Mouse (Mus musculus) midbrain, embryonic 15.5 days (tissue): ENCODE data around the gene Ilf3. TPM values are rescaled to one million over a fixed set of nuclear protein-coding genes. Genes with fewer than 3 reads are reported as not detected.

Experiments used
- ATAC-seq: fragments of 200-750 bp; cut with Nextera tagmentation; replicated peaks from 2 replicates; pipeline ENCODE4 v1.8.0; 2017; ENCODE audit warnings: moderate TSS enrichment
- H3K27ac ChIP-seq: fragments of 300-500 bp; sonication (generic); 2 replicates; pipeline ENCODE4 v1.5.1; 2015; ENCODE audit warnings: mild to moderate bottlenecking, inconsistent platforms
- H3K27me3 ChIP-seq: fragments of 300-500 bp; sonication (generic); replicated peaks from 2 replicates; pipeline ENCODE4 v1.6.1; 2015; ENCODE audit warnings: inconsistent platforms
- H3K36me3 ChIP-seq: fragments of 300-500 bp; sonication (generic); replicated peaks from 2 replicates; pipeline ENCODE4 v1.6.1; 2015; ENCODE audit warnings: inconsistent platforms
- H3K4me1 ChIP-seq: fragments of 300-500 bp; sonication (generic); 2 replicates; pipeline ENCODE4 v1.6.1; 2015; ENCODE audit warnings: inconsistent platforms
- H3K4me2 ChIP-seq: fragments of 300-500 bp; sonication (generic); 2 replicates; pipeline ENCODE4 v1.6.1; 2015; ENCODE audit warnings: inconsistent platforms, mild to moderate bottlenecking, moderate library complexity
- H3K4me3 ChIP-seq: fragments of 300-500 bp; sonication (generic); 2 replicates; pipeline ENCODE4 v1.5.1; 2015; ENCODE audit warnings: mild to moderate bottlenecking, inconsistent platforms
- H3K9ac ChIP-seq: fragments of 300-500 bp; sonication (generic); 2 replicates; pipeline ENCODE4 v1.6.1; 2015; ENCODE audit warnings: mild to moderate bottlenecking, inconsistent platforms
- H3K9me3 ChIP-seq: fragments of 300-500 bp; sonication (generic); 2 replicates; pipeline ENCODE4 v1.6.1; 2016; ENCODE audit warnings: inconsistent platforms
- WGBS: fragments of 180-500 bp; shearing (Covaris S2); methylation state at CpG from one replicate; pipeline ENCODE4 v1.1.7; 2015; ENCODE audit warnings: mixed read lengths; 5-methylcytosine and 5-hydroxymethylcytosine counted together
- polyA plus RNA-seq: library from polyadenylated mRNA; unstranded; fragments of >200 nt; fragmentation: Nextera tagmentation; extraction: Ambion mirVana; gene quantifications from 2 replicates; pipeline ENCODE4 v1.2.1, GENCODE M21; 2015

The Ilf3 gene
- polyA plus RNA-seq, 1 experiment from 2014 or later = 256 TPM

DNA sequence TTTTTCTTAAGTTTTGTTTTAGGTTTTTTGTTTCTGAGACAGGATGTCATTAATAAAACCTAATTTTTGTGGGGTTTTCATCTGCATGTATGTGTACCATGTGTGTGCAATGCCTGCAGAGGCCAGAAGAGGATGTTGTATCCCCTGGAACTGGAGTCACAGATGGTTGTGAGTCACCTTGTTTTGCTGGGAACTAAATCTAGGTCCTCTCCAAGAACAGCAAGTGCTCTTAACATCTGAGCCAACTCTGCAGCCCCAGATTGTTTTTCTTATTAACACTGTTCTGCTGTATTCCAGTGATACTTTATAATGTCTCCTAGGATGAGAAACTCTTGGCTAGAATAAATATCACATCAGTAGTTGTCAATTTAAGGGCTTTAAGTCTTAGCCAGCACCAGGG, 13.2 kb downstream of the Ilf3 start:
- no peak overlapping the region for H3K27ac ChIP-seq
- no peaks in the 10 kb centered on the region for H3K36me3 ChIP-seq
- no peak overlapping the region for H3K4me2 ChIP-seq
- ATAC-seq = no peak
- H3K4me1 ChIP-seq = peaks cover 58% of the 10 kb centered on the region
- no peaks in the 10 kb centered on the region for H3K9me3 ChIP-seq
- H3K4me3 ChIP-seq = no peak overlapping the region
- H3K27me3 ChIP-seq = no peaks in the 10 kb centered on the region
- H3K9ac ChIP-seq = no peak overlapping the region

DNA sequence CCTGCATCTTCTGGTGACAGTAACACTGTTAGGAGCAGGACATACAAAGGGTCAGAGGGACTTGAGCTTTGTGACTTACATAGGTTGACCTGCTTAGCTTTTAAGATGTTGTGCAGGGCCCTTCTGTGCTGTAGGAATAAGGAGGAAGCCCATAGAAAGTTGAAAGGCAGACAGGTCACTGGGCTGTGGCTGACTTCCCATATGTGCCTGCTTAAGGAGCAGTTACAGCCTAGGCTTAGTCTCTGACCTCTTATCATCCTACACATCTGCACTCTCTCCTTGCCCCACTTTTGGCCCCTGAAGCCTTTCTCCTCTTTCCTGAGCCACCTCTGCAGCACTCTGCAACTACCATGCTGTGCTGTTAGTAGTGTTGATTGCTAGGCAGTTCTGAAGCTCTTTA, 16.3 kb downstream of the Ilf3 start:
- Histone ChIP-seq H3K4me1 (peaks cover 40% of the 10 kb centered on the region), H3K4me2 (no peak overlapping the region), H3K9ac (no peak overlapping the region), H3K4me3 (no peak overlapping the region), H3K27me3 (no peaks in the 10 kb centered on the region), H3K36me3 (peaks cover 4% of the 10 kb centered on the region; the same call in 1 of the 2 replicates), H3K27ac (no peak overlapping the region), H3K9me3 (no peaks in the 10 kb centered on the region)
- no peak for ATAC-seq

DNA sequence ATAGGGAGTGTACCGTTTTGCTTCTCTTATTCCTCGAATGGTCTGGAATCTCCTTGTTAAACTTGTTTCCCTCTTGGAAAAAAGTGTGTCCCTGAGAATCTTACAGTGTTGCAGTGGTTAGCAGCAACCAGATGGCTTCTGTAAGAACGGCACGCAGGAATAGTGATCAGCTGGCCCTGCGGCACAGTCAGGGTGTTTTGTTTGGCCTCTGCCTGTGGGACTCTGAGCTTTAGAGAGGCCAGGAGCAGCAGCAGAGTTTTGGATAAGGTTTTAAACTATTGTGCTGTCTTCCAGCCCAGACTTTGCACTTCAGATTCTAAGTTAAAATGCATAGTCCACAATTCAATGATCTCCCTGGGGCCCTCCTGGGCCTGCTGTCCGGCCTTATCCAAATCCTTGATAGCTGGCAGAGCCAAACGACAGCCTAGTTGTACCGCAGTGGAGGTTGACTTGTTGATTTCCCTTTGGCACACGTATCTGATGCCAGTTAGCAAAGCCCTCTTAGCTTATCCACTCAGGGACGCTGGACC, 25.0 kb downstream of the Ilf3 start:
- Histone ChIP-seq H3K27me3 (no peaks in the 10 kb centered on the region), H3K9me3 (no peaks in the 10 kb centered on the region), H3K9ac (no peak overlapping the region), H3K4me2 (no peak overlapping the region), H3K27ac (no peak overlapping the region), H3K4me1 (no peaks in the 10 kb centered on the region), H3K36me3 (peaks cover 73% of the 10 kb centered on the region), H3K4me3 (no peak overlapping the region)
- no peak for ATAC-seq
- WGBS = 90% methylated on average over 10 of the region's 10 CpGs

DNA sequence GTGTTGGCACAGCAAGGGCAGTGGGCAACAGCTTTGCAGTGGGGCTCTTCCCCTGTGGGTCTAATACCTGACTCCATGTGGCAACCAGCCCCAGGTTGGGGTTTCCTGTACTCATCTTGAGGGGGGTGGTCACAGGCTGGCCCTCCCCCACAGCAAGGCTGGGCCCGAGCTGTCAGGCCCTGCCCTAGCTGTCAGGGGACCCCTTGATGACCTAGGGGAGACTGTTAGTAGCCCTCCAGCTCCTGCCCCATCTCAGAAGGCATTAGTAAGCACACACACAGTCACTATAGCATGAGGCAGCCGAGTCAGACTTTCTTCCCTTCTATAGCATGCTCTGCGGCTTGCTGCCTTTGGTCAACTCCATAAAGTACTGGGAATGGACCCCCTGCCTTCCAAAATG, 28.0 kb downstream of the Ilf3 start:
- Histone ChIP-seq H3K4me3 (no peak overlapping the region), H3K36me3 (peaks cover 82% of the 10 kb centered on the region), H3K9ac (no peak overlapping the region), H3K27ac (no peak overlapping the region), H3K27me3 (no peaks in the 10 kb centered on the region), H3K4me2 (no peak overlapping the region), H3K9me3 (no peaks in the 10 kb centered on the region), H3K4me1 (no peaks in the 10 kb centered on the region)
- no peak for ATAC-seq
- 90% methylated on average over 3 of the region's 3 CpGs for whole genome bisulfite sequencing

DNA sequence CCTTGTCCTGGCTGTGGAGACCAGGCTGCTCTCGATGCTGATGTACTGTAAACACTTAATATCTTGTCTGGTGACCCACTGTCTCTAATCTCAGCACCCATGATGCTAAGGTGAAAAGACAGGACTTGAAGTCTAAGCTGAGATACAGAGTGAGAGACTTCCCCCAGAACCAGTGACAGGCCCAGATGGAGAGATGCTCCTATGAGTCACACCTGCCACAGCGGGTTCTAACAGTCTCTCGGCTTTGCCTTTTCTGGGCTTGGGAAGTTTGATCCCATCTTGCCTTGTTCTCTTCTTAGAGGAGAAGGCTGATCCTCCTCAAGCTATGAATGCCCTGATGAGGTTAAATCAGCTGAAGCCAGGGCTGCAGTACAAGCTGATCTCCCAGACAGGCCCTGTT, 29.5 kb downstream of the Ilf3 start:
- Histone ChIP-seq H3K9me3 (no peaks in the 10 kb centered on the region), H3K9ac (no peak overlapping the region), H3K36me3 (peaks cover 85% of the 10 kb centered on the region), H3K4me1 (no peaks in the 10 kb centered on the region), H3K4me3 (no peak overlapping the region), H3K27me3 (no peaks in the 10 kb centered on the region), H3K27ac (no peak overlapping the region), H3K4me2 (no peak overlapping the region)
- WGBS = 97% methylated on average over 3 of the region's 3 CpGs
- no peak for ATAC-seq

DNA sequence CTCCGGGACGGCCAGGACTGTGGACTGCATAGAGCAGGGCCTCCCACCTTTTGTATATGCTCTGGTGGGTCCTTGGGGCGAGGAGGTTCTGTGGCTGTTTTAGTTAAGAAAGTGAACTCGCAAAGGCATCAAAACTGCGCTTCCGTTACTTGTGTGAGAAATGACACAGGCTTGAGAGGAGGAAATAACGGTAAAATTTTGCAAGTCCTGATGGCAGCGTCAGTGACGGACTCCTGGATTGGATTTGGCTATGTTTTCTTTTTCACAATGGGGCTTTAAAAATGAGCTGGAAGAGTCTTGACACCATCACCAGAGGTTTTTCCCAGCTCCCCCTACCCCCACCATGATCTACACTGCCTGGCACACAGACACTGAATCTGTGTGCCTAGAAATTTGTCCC, 33.4 kb downstream of the Ilf3 start:
- no peak for ATAC-seq
- H3K4me2 ChIP-seq = no peak overlapping the region
- no peak overlapping the region for H3K4me3 ChIP-seq
- H3K36me3 ChIP-seq = peaks cover 85% of the 10 kb centered on the region
- no peak overlapping the region for H3K9ac ChIP-seq
- 93% methylated on average over 9 of the region's 9 CpGs for WGBS
- no peaks in the 10 kb centered on the region for H3K27me3 ChIP-seq
- no peak overlapping the region for H3K27ac ChIP-seq
- H3K4me1 ChIP-seq = no peaks in the 10 kb centered on the region
- H3K9me3 ChIP-seq = no peaks in the 10 kb centered on the region

DNA sequence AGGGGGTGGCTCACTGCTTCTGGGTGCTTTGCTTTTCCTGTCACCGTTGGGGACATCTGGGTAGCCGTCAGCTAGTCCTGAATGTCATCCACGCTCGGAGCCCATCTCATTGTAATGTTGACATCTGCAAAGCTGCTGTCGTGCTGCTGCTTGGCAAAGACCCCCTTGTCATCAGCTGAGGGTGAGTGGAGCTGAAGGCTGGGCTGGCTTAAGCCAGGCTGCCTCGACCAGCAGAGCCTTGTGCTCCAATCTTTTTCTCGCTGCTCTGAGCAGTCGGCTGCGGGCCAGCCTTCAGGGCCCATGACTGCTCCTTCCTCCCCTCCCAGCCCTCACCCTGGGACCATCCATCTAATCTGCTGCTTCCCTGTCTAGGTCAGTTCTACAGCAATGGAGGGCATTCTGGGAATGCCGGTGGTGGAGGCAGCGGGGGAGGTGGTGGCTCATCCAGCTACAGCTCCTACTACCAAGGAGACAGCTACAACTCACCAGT, 35.1 kb downstream of the Ilf3 start:
- no peaks in the 10 kb centered on the region for H3K4me1 ChIP-seq
- H3K27ac ChIP-seq = no peak overlapping the region
- no peak for ATAC-seq
- H3K27me3 ChIP-seq = no peaks in the 10 kb centered on the region
- no peaks in the 10 kb centered on the region for H3K9me3 ChIP-seq
- WGBS = 87% methylated on average over 11 of the region's 11 CpGs
- H3K9ac ChIP-seq = no peak overlapping the region
- H3K4me3 ChIP-seq = no peak overlapping the region
- H3K36me3 ChIP-seq = peaks cover 75% of the 10 kb centered on the region
- no peak overlapping the region for H3K4me2 ChIP-seq

DNA sequence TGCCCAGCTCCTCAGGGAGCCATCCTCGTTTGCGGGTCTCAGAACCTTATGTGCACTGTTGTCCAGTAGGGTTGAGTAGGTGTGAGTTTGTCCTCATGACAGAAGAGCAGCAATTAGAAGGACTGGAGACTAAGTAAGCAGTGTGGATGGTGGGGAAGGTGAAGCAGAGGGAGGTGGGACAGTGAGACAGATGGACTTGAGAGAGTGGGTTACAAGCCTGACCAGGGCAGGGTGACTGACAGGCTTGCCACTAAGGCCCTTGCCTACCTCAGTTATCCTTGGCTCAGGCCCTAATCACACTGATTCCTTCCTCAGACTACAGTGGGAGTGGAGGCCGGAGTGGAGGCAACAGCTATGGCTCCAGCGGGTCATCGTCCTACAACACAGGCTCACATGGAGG, 36.1 kb downstream of the Ilf3 start:
- Histone ChIP-seq H3K36me3 (peaks cover 70% of the 10 kb centered on the region), H3K27me3 (no peaks in the 10 kb centered on the region), H3K27ac (no peak overlapping the region), H3K4me2 (no peak overlapping the region), H3K9me3 (no peaks in the 10 kb centered on the region), H3K4me3 (no peak overlapping the region), H3K9ac (no peak overlapping the region), H3K4me1 (no peaks in the 10 kb centered on the region)
- 95% methylated on average over 5 of the region's 5 CpGs for WGBS
- no peak for ATAC-seq

DNA sequence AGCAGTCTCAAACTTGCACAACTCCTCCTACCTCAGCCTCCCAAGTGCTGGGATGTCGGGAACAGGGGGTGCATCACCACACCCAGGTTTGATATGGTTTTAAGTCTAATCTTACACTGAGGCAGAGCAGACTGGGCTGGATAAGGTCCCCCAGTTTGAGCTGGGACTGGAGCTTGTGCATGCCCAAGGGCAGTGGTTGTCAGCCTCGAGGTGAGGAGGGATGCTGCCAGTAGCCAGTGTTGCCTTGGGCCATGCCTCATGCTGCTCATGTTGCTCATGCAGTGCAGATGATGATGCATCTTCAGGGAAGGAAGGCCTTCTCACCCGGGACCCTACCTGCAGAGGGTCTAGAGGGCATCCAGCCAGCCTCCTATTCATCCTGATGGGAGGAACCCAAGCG, 37.9 kb downstream of the Ilf3 start:
- Histone ChIP-seq H3K36me3 (peaks cover 53% of the 10 kb centered on the region), H3K27ac (no peak overlapping the region)

DNA sequence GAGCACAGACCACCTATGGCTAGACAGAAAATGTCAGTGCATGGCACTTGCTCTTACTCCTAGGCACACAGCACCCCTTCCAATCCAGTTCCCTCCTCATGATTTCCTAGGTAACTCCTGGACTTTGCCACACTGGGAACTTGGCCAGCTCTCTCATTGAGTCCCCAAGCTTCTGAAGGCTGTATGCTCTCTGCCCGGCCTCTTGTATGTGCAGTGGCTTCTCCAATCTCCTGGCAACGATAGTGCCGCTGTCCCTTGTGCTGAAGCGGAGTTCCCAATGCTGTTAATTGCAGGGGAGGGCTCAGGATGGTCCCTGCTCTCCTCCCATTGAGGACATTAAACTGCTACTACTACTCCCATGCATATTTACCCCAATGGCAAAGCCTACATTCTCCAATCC, 40.3 kb downstream of the Ilf3 start:
- no peaks in the 10 kb centered on the region for H3K27me3 ChIP-seq
- peaks cover 21% of the 10 kb centered on the region for H3K4me1 ChIP-seq
- ATAC-seq = no peak
- H3K36me3 ChIP-seq = peaks cover 33% of the 10 kb centered on the region
- H3K4me3 ChIP-seq = no peak overlapping the region
- H3K9ac ChIP-seq = no peak overlapping the region
- no peaks in the 10 kb centered on the region for H3K9me3 ChIP-seq
- 29% methylated on average over 4 of the region's 4 CpGs for WGBS
- H3K4me2 ChIP-seq = no peak overlapping the region
- no peak overlapping the region for H3K27ac ChIP-seq

More for the DNA sequence above, 37.9 kb downstream of the Ilf3 start:
- ATAC-seq = no peak
- no peak overlapping the region for H3K9ac ChIP-seq
- 85% methylated on average over 4 of the region's 4 CpGs for WGBS
- 0 out of 2 replicates have a peak, but pooled peaks cover 4% of the 10 kb centered on the region for H3K4me1 ChIP-seq
- no peak overlapping the region for H3K4me3 ChIP-seq
- no peak overlapping the region for H3K4me2 ChIP-seq
- no peaks in the 10 kb centered on the region for H3K27me3 ChIP-seq
- no peaks in the 10 kb centered on the region for H3K9me3 ChIP-seq

DNA sequence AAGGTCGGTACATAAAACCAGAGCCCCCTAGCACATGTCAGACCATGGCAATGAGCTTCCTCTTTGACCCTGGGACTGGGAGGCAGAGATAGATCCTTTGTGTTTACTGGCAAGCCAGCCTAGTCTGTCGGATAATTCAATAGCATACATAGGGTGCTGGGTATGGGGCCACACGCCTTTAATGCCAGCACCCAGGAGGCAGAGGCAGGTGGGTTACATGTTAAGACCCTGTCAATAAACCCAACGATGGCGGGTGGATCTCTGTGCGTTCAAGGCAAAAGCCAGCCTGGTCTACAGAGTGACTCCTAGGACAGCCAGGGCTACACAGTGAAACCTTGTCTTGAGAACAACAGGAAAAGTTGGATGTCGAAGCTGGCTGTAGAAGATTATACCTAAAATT, 41.0 kb downstream of the Ilf3 start:
- H3K27ac ChIP-seq = no peak overlapping the region
- H3K4me2 ChIP-seq = no peak overlapping the region
- no peak for ATAC-seq
- H3K9me3 ChIP-seq = no peaks in the 10 kb centered on the region
- 76% methylated on average over 7 of the region's 7 CpGs for WGBS
- no peaks in the 10 kb centered on the region for H3K27me3 ChIP-seq
- peaks cover 26% of the 10 kb centered on the region for H3K36me3 ChIP-seq
- no peak overlapping the region for H3K9ac ChIP-seq
- H3K4me3 ChIP-seq = no peak overlapping the region
- H3K4me1 ChIP-seq = peaks cover 22% of the 10 kb centered on the region

DNA sequence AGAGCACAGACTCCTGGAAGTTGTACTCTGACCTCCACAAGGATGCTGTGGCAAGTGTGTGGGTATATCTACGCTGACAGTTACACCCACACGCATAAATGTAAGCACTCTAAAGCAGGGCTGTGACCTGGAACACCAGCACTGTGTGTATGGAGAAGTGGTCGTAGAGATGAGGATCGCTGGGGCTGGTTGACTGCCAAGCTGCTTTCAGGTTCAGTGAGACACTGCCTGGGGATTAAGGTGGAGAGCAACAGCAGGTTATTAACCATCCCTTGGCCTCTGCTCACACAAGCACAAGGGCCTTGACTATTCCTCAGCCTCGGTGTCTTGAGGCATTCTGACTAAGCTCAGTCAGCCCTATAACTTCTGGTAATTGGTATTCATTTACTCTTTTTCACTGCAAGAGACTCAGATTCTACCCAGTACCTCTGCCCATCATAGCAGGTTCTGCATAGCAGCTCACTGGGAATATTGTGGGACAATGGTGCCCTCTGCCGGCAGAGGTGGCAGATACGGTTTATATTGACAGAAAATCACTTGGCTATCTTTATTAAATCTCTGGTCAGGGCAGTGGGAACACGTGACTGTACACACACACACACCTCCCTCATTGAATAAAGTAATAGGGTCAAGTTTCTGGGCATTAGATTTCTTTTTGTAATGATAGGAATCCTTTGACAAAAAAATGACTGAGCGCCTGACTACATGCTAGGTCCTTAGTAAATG, 42.1 kb downstream of the Ilf3 start:
- H3K4me3 ChIP-seq = no peak overlapping the region
- 0 out of 2 replicates have a peak, but pooled peaks have one; percentile 5 for ATAC-seq
- 35% methylated on average over 9 of the region's 9 CpGs for WGBS

More for the DNA sequence above, 42.1 kb downstream of the Ilf3 start:
- Histone ChIP-seq H3K27me3 (no peaks in the 10 kb centered on the region), H3K4me2 (no peak overlapping the region), H3K27ac (no peak overlapping the region), H3K9ac (no peak overlapping the region), H3K4me1 (peaks cover 26% of the 10 kb centered on the region), H3K9me3 (no peaks in the 10 kb centered on the region), H3K36me3 (peaks cover 15% of the 10 kb centered on the region)
